Mouse (Mus musculus): ENCODE data around the gene Olfr1392. TPM values are rescaled to one million over a fixed set of nuclear protein-coding genes. Genes with fewer than 3 reads are reported as not detected.
A peak's percentile ranks its signal among the peaks of the same experiment; 100 is the strongest.
"Not testable (repeated sequence)": the region's sequence is repeated elsewhere in the genome, so short reads cannot be mapped to it uniquely, and the experiment has no call there.

Gene Olfr1392
- not detected in 2 replicates for total RNA-seq (2014; rRNA removed)
- polyA plus RNA-seq (2012; rRNA removed) = 0.09 and 0.26 TPM in 2 replicates

DNA sequence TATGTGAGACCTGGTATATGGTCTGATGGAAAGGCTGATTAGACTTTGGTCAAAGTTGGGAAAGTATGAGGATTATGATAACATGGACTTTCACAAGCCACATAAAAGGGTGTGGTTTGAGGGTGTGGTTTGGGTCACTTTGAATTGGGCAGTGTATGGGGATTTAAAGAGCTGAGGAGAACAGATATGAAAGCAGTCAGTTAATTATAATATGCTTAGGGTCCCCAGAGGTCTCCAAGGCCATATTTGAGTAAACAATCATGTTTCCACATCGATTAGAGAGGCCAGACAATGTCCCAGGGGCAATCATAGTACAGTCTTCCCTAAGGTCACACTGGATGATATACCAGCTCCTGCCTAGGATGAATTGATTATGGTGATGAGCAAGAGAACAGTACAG is at the start of gene Olfr1392:
TSS of gene Olfr1392 (plus strand) at position 301 of the 400 bp plus-strand sequence.
- not testable (repeated sequence) for H3K4me1 ChIP-seq (ENCODE audit: control insufficient read depth, insufficient read depth, low read length); H3K27ac ChIP-seq (replicated peaks; ENCODE audit: insufficient read depth, low read depth, low read length); DNase-seq (ENCODE audit: extremely low read depth, low read depth, low spot score); H3K36me3 ChIP-seq (ENCODE audit: control insufficient read depth, insufficient read depth, low read length); H3K27me3 ChIP-seq (ENCODE audit: control insufficient read depth, insufficient read depth, low read length); H3K9ac ChIP-seq (ENCODE audit: low read depth, low read length); H3K79me2 ChIP-seq (ENCODE audit: control insufficient read depth, insufficient read depth, low read length); H3K4me3 ChIP-seq (ENCODE audit: insufficient read depth, low read depth, low read length)
- WGBS = 53% methylated on average over 1 of the region's 1 CpGs

DNA sequence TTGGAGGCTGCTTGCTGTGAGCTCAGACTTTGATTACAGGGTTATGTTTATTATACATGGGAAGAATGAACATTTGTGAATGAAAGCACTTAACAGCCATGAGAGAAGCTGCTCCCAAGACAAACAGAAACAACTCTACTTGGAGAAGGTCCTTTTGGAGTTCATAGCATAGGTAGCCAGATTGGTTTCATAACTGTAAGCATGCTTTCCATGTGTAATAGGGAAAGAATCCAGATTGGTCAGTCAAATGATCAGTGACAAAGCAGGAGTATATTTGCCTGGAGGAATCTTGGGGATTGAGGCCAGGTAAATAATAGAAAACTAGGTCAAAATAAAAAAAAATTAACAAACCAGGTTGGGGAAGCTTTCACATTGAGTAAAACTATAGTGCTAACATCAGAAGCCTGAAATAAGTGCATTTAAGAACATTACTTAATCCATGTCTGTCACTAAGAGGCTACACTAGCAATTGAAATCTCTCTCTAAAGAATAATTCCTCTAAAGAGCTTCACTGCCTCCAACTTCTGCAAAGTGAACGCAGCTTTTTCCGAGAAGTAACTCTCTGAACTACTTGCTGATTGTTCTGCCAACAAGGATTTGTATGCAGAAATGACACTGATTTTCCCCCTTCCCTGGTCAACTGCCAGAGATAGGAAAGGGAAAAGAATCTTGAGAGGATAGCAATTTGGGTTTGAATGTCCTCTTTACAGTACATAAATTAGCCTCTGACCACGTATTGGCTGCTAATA is 49.4 kb upstream of the Olfr1392 start:
- Histone ChIP-seq H3K4me3 (ENCODE audit: insufficient read depth, low read depth, low read length) (no peak overlapping the region), H3K9ac (ENCODE audit: low read depth, low read length) (no peak overlapping the region), H3K4me1 (ENCODE audit: control insufficient read depth, insufficient read depth, low read length) (peaks cover 21% of the 10 kb centered on the region), H3K27me3 (ENCODE audit: control insufficient read depth, insufficient read depth, low read length) (no peaks in the 10 kb centered on the region), H3K36me3 (ENCODE audit: control insufficient read depth, insufficient read depth, low read length) (no peaks in the 10 kb centered on the region), H3K79me2 (ENCODE audit: control insufficient read depth, insufficient read depth, low read length) (no peaks in the 10 kb centered on the region), H3K27ac (replicated peaks; ENCODE audit: insufficient read depth, low read depth, low read length) (no peak overlapping the region)
- 37% methylated on average over 3 of the region's 3 CpGs for WGBS
- DNase-seq (ENCODE audit: extremely low read depth, low read depth, low spot score) = peak; percentile 91
- no peak for TF ChIP-seq POLR2A (IDR thresholded peaks at IDR 0.05; ENCODE audit: extremely low read depth, insufficient read depth, low read length)
- no peak for TF ChIP-seq CTCF (IDR thresholded peaks at IDR 0.05; ENCODE audit: low read depth, low read length)

DNA sequence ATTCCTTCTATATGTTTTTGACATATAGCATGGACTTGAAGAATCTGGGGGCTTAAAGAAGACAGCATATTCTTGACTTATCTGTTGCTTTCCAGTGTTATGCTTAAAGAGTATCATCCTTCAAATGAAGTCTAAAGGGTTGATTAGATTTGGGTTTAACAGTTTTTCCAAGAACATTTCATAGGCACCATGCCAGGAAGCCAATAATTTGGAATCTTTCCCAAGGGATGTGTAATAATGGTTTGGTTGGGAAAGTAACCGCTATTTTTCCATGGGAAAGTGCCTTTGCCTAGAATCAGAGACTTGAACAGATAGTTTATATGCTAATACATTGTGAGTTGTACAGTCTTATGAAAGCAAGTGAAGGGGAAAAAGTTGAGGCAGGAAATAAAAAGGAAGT is 48.2 kb upstream of the Olfr1392 start:
- DNase-seq (ENCODE audit: extremely low read depth, low read depth, low spot score) = peak; percentile 57
- Histone ChIP-seq H3K36me3 (ENCODE audit: control insufficient read depth, insufficient read depth, low read length) (no peaks in the 10 kb centered on the region), H3K9ac (ENCODE audit: low read depth, low read length) (no peak overlapping the region), H3K79me2 (ENCODE audit: control insufficient read depth, insufficient read depth, low read length) (no peaks in the 10 kb centered on the region), H3K4me1 (ENCODE audit: control insufficient read depth, insufficient read depth, low read length) (peaks cover 21% of the 10 kb centered on the region), H3K4me3 (ENCODE audit: insufficient read depth, low read depth, low read length) (no peak overlapping the region), H3K27me3 (ENCODE audit: control insufficient read depth, insufficient read depth, low read length) (no peaks in the 10 kb centered on the region), H3K27ac (replicated peaks; ENCODE audit: insufficient read depth, low read depth, low read length) (no peak overlapping the region)
- WGBS = 10% methylated on average over 1 of the region's 1 CpGs
- TF ChIP-seq CTCF (IDR thresholded peaks at IDR 0.05; ENCODE audit: low read depth, low read length) (no peak), POLR2A (IDR thresholded peaks at IDR 0.05; ENCODE audit: extremely low read depth, insufficient read depth, low read length) (no peak)

DNA sequence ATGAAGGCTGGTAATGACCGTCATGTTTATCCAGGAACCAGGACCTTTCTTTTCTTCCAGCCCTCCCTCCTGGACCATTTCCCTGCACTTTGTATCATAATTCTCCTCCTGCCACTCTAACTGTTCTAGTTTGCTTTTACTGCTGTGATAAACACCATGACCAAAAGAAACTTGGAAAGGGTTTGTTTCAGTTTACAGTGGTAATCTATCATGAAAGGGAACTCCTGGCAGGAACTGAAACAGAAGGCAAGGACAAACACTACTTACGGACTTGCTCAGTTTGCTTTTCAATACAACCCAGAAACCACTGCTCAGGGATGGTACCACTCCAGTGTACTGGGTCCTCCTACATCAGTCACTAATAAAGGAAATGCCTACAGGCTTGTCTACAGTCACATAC is 47.5 kb upstream of the Olfr1392 start:
- Histone ChIP-seq H3K79me2 (ENCODE audit: control insufficient read depth, insufficient read depth, low read length) (no peaks in the 10 kb centered on the region), H3K4me3 (ENCODE audit: insufficient read depth, low read depth, low read length) (no peak overlapping the region), H3K9ac (ENCODE audit: low read depth, low read length) (no peak overlapping the region), H3K4me1 (ENCODE audit: control insufficient read depth, insufficient read depth, low read length) (peaks cover 21% of the 10 kb centered on the region), H3K27me3 (ENCODE audit: control insufficient read depth, insufficient read depth, low read length) (no peaks in the 10 kb centered on the region), H3K27ac (replicated peaks; ENCODE audit: insufficient read depth, low read depth, low read length) (peak overlapping the region; percentile 60), H3K36me3 (ENCODE audit: control insufficient read depth, insufficient read depth, low read length) (no peaks in the 10 kb centered on the region)
- peak; percentile 56 for DNase-seq (ENCODE audit: extremely low read depth, low read depth, low spot score)
- no peak for TF ChIP-seq CTCF (IDR thresholded peaks at IDR 0.05; ENCODE audit: low read depth, low read length)
- no peak for TF ChIP-seq POLR2A (IDR thresholded peaks at IDR 0.05; ENCODE audit: extremely low read depth, insufficient read depth, low read length)
- WGBS = 6% methylated on average over 2 of the region's 2 CpGs

DNA sequence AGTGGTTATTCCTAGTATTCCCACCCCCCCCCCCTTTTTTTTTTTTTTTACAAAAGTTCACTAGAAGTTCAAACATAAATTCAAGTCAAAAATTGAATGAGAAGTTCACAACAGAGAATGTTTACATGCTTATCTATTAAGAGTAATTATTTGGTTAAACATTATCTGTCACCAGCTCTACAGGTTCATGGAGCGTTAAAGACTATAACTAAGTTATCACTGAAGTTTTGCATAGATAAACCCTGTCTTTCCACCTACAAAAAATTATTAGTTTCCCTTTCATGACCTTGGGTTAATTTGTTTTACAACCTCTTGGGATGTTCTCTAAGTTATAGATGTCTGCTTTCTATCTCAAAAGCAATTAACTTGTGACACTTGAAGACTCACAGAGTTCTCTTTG is 44.8 kb upstream of the Olfr1392 start:
- Histone ChIP-seq H3K4me1 (ENCODE audit: control insufficient read depth, insufficient read depth, low read length) (peaks cover 22% of the 10 kb centered on the region), H3K27ac (replicated peaks; ENCODE audit: insufficient read depth, low read depth, low read length) (no peak overlapping the region), H3K36me3 (ENCODE audit: control insufficient read depth, insufficient read depth, low read length) (no peaks in the 10 kb centered on the region), H3K4me3 (ENCODE audit: insufficient read depth, low read depth, low read length) (no peak overlapping the region), H3K79me2 (ENCODE audit: control insufficient read depth, insufficient read depth, low read length) (no peaks in the 10 kb centered on the region), H3K27me3 (ENCODE audit: control insufficient read depth, insufficient read depth, low read length) (no peaks in the 10 kb centered on the region), H3K9ac (ENCODE audit: low read depth, low read length) (no peak overlapping the region)
- no peak for DNase-seq (ENCODE audit: extremely low read depth, low read depth, low spot score)
- WGBS = 74% methylated on average over 1 of the region's 1 CpGs
- TF ChIP-seq POLR2A (IDR thresholded peaks at IDR 0.05; ENCODE audit: extremely low read depth, insufficient read depth, low read length) = no peak
- no peak for TF ChIP-seq CTCF (IDR thresholded peaks at IDR 0.05; ENCODE audit: low read depth, low read length)

DNA sequence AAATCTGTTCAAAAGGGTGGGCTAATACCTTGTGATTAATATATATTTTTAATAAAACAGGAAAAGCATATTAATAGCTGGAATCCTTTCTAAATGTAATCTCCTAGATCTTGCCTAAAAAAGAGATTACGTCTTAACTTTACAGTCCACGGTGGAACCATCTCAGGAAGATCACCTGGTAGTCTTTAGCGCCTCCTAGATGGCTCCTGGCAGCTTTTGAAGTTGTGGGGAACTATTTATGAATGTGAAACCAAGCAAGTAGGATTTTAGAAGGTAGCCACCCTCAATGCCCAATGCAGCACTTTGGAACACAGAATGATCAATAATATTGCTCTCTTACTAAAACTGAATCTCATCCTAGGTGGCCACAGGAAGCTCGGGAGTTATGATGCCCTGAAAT is 44.2 kb upstream of the Olfr1392 start:
- H3K36me3 ChIP-seq (ENCODE audit: control insufficient read depth, insufficient read depth, low read length) = no peaks in the 10 kb centered on the region
- no peak overlapping the region for H3K9ac ChIP-seq (ENCODE audit: low read depth, low read length)
- no peaks in the 10 kb centered on the region for H3K79me2 ChIP-seq (ENCODE audit: control insufficient read depth, insufficient read depth, low read length)
- 73% methylated on average over 4 of the region's 4 CpGs for WGBS
- no peaks in the 10 kb centered on the region for H3K27me3 ChIP-seq (ENCODE audit: control insufficient read depth, insufficient read depth, low read length)
- TF ChIP-seq CTCF (IDR thresholded peaks at IDR 0.05; ENCODE audit: low read depth, low read length) (no peak), POLR2A (IDR thresholded peaks at IDR 0.05; ENCODE audit: extremely low read depth, insufficient read depth, low read length) (no peak)
- H3K4me3 ChIP-seq (ENCODE audit: insufficient read depth, low read depth, low read length) = no peak overlapping the region
- H3K4me1 ChIP-seq (ENCODE audit: control insufficient read depth, insufficient read depth, low read length) = peaks cover 22% of the 10 kb centered on the region
- DNase-seq (ENCODE audit: extremely low read depth, low read depth, low spot score) = no peak
- no peak overlapping the region for H3K27ac ChIP-seq (replicated peaks; ENCODE audit: insufficient read depth, low read depth, low read length)
